In the genomic region with DNA sequence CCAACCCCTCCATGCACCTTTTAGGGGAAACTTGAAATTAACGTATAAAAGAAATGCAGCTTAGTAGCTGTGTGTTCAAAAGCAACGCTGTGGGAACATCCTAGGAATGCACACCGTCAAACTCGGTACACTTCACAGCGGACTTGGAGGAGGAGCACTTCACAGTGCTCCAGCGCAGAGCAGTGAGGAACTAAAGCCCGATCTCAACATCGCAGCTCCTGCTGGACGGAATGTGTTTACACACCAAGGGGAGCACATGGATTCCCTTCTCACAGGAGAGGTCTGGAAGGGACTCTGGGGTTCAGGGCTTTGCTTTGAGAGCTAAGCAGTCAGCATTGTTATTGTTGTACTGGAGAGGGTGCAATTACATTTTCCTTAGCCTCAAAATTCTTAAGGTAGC, we compare ENCODE assay signal across 31 mouse cellular contexts. TPM values are rescaled to one million over a fixed set of nuclear protein-coding genes. Genes with fewer than 3 reads are reported as not detected.
DNase-seq lines count a peak whose midpoint lies in the region; ATAC-seq and TF ChIP-seq lines count a peak whose summit lies in the region.
"Had no signal": no experiment of that assay in that cellular context is flagged by ENCODE, and none has a peak within 500 bp of the region (broad histone marks: within the 10 kb centered on the region; RNA-seq: fewer than 3 reads in every experiment).

No protein-coding gene starts in this region.

- no peak for ATAC-seq in lung, embryonic 14.5 days (ENCODE audit: insufficient read depth)
- no peak for ATAC-seq in stomach, postnatal 0 days (ENCODE audit: low FRiP score, low TSS enrichment)
- ATAC-seq: forebrain, embryonic 14.5 days; forebrain, postnatal 0 days; hindbrain, postnatal 0 days; inflammation-experienced regulatory T-cells, adult 6 months had no signal

- WGBS in lung, embryonic 14.5 days = 81% methylated on average over 9 of the region's 9 CpGs
- 93% methylated on average over 9 of the region's 9 CpGs for WGBS in stomach, postnatal 0 days

- H3K27ac ChIP-seq in lung, embryonic 14.5 days (ENCODE audit: low read depth) = no peak overlapping the region
- no peak overlapping the region for H3K27ac ChIP-seq in stomach, postnatal 0 days (replicated peaks)
- H3K27ac ChIP-seq: embryonic facial prominence, embryonic 12.5 days; embryonic facial prominence, embryonic 15.5 days; gastrocnemius, adult 2 months; heart, embryonic 10.5 days; heart, embryonic 13.5 days; hindbrain, embryonic 14.5 days; hindbrain, postnatal 0 days had no signal

- no peak overlapping the region for H3K9ac ChIP-seq in lung, embryonic 14.5 days
- no peak overlapping the region for H3K9ac ChIP-seq in stomach, postnatal 0 days (ENCODE audit: low read length)
- H3K9ac ChIP-seq: embryonic facial prominence, embryonic 12.5 days; embryonic facial prominence, embryonic 15.5 days; forebrain, postnatal 0 days; heart, embryonic 13.5 days; hindbrain, embryonic 14.5 days had no signal

- peaks cover 87% of the 10 kb centered on the region for H3K36me3 ChIP-seq in lung, embryonic 14.5 days (ENCODE audit: insufficient read depth)
- H3K36me3 ChIP-seq in stomach, postnatal 0 days (ENCODE audit: control insufficient read depth, insufficient read depth, low read length) = peaks cover 26% of the 10 kb centered on the region; the same call in 1 of the 2 replicates

- no peak for TF ChIP-seq EP300 in stomach, postnatal 0 days (optimal IDR thresholded peaks at IDR 0.05)

- no peak overlapping the region for H3K4me3 ChIP-seq in lung, embryonic 14.5 days (ENCODE audit: low read depth, low read length)
- H3K4me3 ChIP-seq in stomach, postnatal 0 days (ENCODE audit: low read depth, low read length) = no peak overlapping the region
- H3K4me3 ChIP-seq: embryonic facial prominence, embryonic 12.5 days; embryonic facial prominence, embryonic 15.5 days; gastrocnemius, adult 2 months; heart, embryonic 10.5 days; heart, embryonic 13.5 days had no signal

- no peaks in the 10 kb centered on the region for H3K9me3 ChIP-seq in lung, embryonic 14.5 days (ENCODE audit: low read depth, low read length)
- no peaks in the 10 kb centered on the region for H3K9me3 ChIP-seq in stomach, postnatal 0 days (ENCODE audit: control insufficient read depth, low read length)
- H3K9me3 ChIP-seq: embryonic facial prominence, embryonic 15.5 days; heart, embryonic 10.5 days had no signal

- peak; percentile 22 for TF ChIP-seq CTCF in lung, embryonic 14.5 days (IDR thresholded peaks at IDR 0.05; ENCODE audit: low read depth)
- TF ChIP-seq CTCF in stomach, postnatal 0 days (IDR thresholded peaks at IDR 0.05; ENCODE audit: low read depth) = peak; percentile 13; the same call in 1 of the 2 replicates

- no peaks in the 10 kb centered on the region for H3K4me1 ChIP-seq in lung, embryonic 14.5 days (ENCODE audit: insufficient read depth)
- H3K4me1 ChIP-seq in stomach, postnatal 0 days (replicated peaks; ENCODE audit: control insufficient read depth, insufficient read depth) = no peaks in the 10 kb centered on the region
- H3K4me1 ChIP-seq: embryonic facial prominence, embryonic 12.5 days; embryonic facial prominence, embryonic 15.5 days; heart, embryonic 10.5 days had no signal

- DNase-seq in lung, embryonic 14.5 days = no peak
- DNase-seq in lung, postnatal 14 days = no peak
- DNase-seq in lung, postnatal 36 days = peak; percentile 15
- DNase-seq in lung, postnatal 10 days = no peak
- no peak for DNase-seq in stomach, postnatal 0 days (ENCODE audit: low spot score)
- DNase-seq in spleen, adult 18-20 months = no peak
- DNase-seq: adrenal gland, postnatal 10 days; adrenal gland, postnatal 36 days; B cell, adult 2 months; cerebellum, adult 2 months; cerebellum, adult 9-11 months; cerebellum, postnatal 25 days; forebrain, postnatal 0 days; gastrocnemius, adult 2 months; gastrocnemius, postnatal 14 days; heart, adult 18-20 months; heart, postnatal 14 days; heart, postnatal 4 days had no signal

- no peaks in the 10 kb centered on the region for H3K27me3 ChIP-seq in lung, embryonic 14.5 days (ENCODE audit: insufficient read depth, low read length)
- no peaks in the 10 kb centered on the region for H3K27me3 ChIP-seq in stomach, postnatal 0 days (ENCODE audit: control insufficient read depth, insufficient read depth, low read length)
- H3K27me3 ChIP-seq: CH12.LX; embryonic facial prominence, embryonic 12.5 days; embryonic facial prominence, embryonic 15.5 days had no signal

- H3K4me2 ChIP-seq in lung, embryonic 14.5 days = no peak overlapping the region
- no peak overlapping the region for H3K4me2 ChIP-seq in stomach, postnatal 0 days (replicated peaks; ENCODE audit: low read depth)
- H3K4me2 ChIP-seq: embryonic facial prominence, embryonic 12.5 days; embryonic facial prominence, embryonic 15.5 days; heart, embryonic 13.5 days; hindbrain, embryonic 14.5 days had no signal

RNA-seq across cellular contexts. Expression of a gene that starts 26.4 kb away (rescaled TPM):
- polyA plus RNA-seq in lung, embryonic 14.5 days (2014; fragmentation: Nextera tagmentation; extraction: Ambion mirVana) = 0.22 TPM in 1 of 2 replicates, not detected in the other
- polyA plus RNA-seq in stomach, postnatal 0 days (2015; fragmentation: Nextera tagmentation; extraction: Ambion mirVana) = not detected in 2 replicates
- polyA plus RNA-seq: cerebellum, adult 2 months; embryonic facial prominence, embryonic 12.5 days; embryonic facial prominence, embryonic 15.5 days; forebrain, embryonic 14.5 days; forebrain, postnatal 0 days; frontal cortex, adult 2 months; heart, embryonic 10.5 days; heart, embryonic 13.5 days; heart, embryonic 16.5 days; hindbrain, embryonic 11.5 days; hindbrain, embryonic 14.5 days; hindbrain, postnatal 0 days had no signal

RNA-seq across cellular contexts. Expression of a gene that starts 32.6 kb away (rescaled TPM):
- 69.3 and 84.5 TPM in 2 replicates for polyA plus RNA-seq in lung, embryonic 14.5 days (2014; fragmentation: Nextera tagmentation; extraction: Ambion mirVana)
- 16.1 and 18.6 TPM in 2 replicates for polyA plus RNA-seq in stomach, postnatal 0 days (2015; fragmentation: Nextera tagmentation; extraction: Ambion mirVana)

RNA-seq across cellular contexts. Expression of a gene that starts 55.1 kb away (rescaled TPM):
- not detected in 2 replicates for polyA plus RNA-seq in lung, embryonic 14.5 days (2014; fragmentation: Nextera tagmentation; extraction: Ambion mirVana)
- polyA plus RNA-seq in stomach, postnatal 0 days (2015; fragmentation: Nextera tagmentation; extraction: Ambion mirVana) = not detected in 2 replicates
- polyA plus RNA-seq: cerebellum, adult 2 months; embryonic facial prominence, embryonic 12.5 days; embryonic facial prominence, embryonic 15.5 days; forebrain, embryonic 11.5 days; forebrain, embryonic 14.5 days; forebrain, postnatal 0 days; frontal cortex, adult 2 months; heart, embryonic 10.5 days; heart, embryonic 13.5 days; heart, embryonic 16.5 days; hindbrain, embryonic 11.5 days; hindbrain, embryonic 14.5 days; hindbrain, postnatal 0 days; inflammation-experienced regulatory T-cells, adult 6 months had no signal
